Mouse (Mus musculus) CH12.LX (cell line): ENCODE data around the gene 5830473C10Rik. TPM values are rescaled to one million over a fixed set of nuclear protein-coding genes. Genes with fewer than 3 reads are reported as not detected.

Experiments
- DNase-seq: peaks from one replicate; pipeline ENCODE4 v3.0.0-alpha.2; 2013; ENCODE audit errors: extremely low read depth
- H3K27ac ChIP-seq: 2 replicates; pipeline ENCODE4 v1.5.1; 2012; ENCODE audit warnings: low read depth, mild to moderate bottlenecking, control low read depth, moderate library complexity; ENCODE audit not compliant: insufficient read depth
- H3K27me3 ChIP-seq: replicated peaks from 2 replicates; pipeline ENCODE3; 2012; ENCODE audit warnings: inconsistent platforms
- H3K36me3 ChIP-seq, 2 experiments: replicated peaks in 1 of 2; 2 replicates each; pipeline versions ENCODE3 to v1.6.1; 2012; ENCODE audit warnings: inconsistent platforms in 1 of 2, low read length in 1 of 2, mild to moderate bottlenecking in 1 of 2, mixed read lengths in 1 of 2, moderate library complexity in 1 of 2; ENCODE audit not compliant: control insufficient read depth in 1 of 2, insufficient read depth in 1 of 2
- H3K4me1 ChIP-seq, 2 experiments: 2 replicates each; pipeline ENCODE4 v1.6.1; 2012; ENCODE audit warnings: inconsistent platforms in 1 of 2, moderate library complexity in 1 of 2; ENCODE audit not compliant: insufficient read depth in 2 of 2, control insufficient read depth in 1 of 2
- H3K4me2 ChIP-seq: 2 replicates; pipeline ENCODE4 v1.6.1; 2012; ENCODE audit warnings: low read depth, mild to moderate bottlenecking, control low read depth; ENCODE audit not compliant: poor library complexity, insufficient read depth, severe bottlenecking
- H3K4me3 ChIP-seq, 3 experiments: fragments of 150-350 bp in 1 of 3; sonication (generic) in 1 of 3; replicated peaks in 1 of 3; 2 replicates each; pipeline versions ENCODE3 to v1.5.1; 2011 to 2012; ENCODE audit warnings: low read depth in 2 of 3, low read length in 2 of 3, mild to moderate bottlenecking in 2 of 3, moderate library complexity in 2 of 3, control low read depth in 1 of 3, improper control_type of control experiment in 1 of 3, inconsistent platforms in 1 of 3, mixed read lengths in 1 of 3; ENCODE audit not compliant: poor library complexity in 1 of 3
- H3K79me2 ChIP-seq: replicated peaks from 2 replicates; pipeline ENCODE4 v1.6.1; 2012; ENCODE audit warnings: mild to moderate bottlenecking, moderate library complexity; ENCODE audit not compliant: control insufficient read depth, poor library complexity, insufficient read depth, severe bottlenecking; ENCODE audit errors: extremely low read depth
- H3K9ac ChIP-seq: 2 replicates; pipeline ENCODE4 v1.6.1; 2012; ENCODE audit warnings: low read depth, mild to moderate bottlenecking, control low read depth, moderate library complexity; ENCODE audit not compliant: insufficient read depth
- H3K9me3 ChIP-seq: replicated peaks from 2 replicates; pipeline ENCODE3; 2012; ENCODE audit warnings: low read length, inconsistent platforms, mixed read lengths
- BHLHE40 ChIP-seq: IDR thresholded peaks from 2 replicates; pipeline ENCODE4 v1.6.1; 2011; ENCODE audit warnings: mild to moderate bottlenecking, low read depth, low read length, improper control_type of control experiment
- CHD1 ChIP-seq: IDR thresholded peaks from 2 replicates; pipeline ENCODE4 v1.6.1; 2012; ENCODE audit warnings: low read depth, low read length, improper control_type of control experiment, inconsistent platforms
- CHD2 ChIP-seq: IDR thresholded peaks from 2 replicates; pipeline ENCODE4 v1.6.1; 2011; ENCODE audit warnings: low read length, improper control_type of control experiment
- CTCF ChIP-seq, 2 experiments: IDR thresholded peaks in 1 of 2; conservative IDR thresholded peaks in 1 of 2; 2 replicates each; pipeline ENCODE4 v1.5.1; 2011 to 2012; ENCODE audit warnings: low read depth in 2 of 2, low read length in 2 of 2, improper control_type of control experiment in 1 of 2, inconsistent platforms in 1 of 2, mild to moderate bottlenecking in 1 of 2, moderate library complexity in 1 of 2
- E2F4 ChIP-seq: IDR thresholded peaks from 2 replicates; pipeline ENCODE4 v1.6.1; 2011; ENCODE audit warnings: low read depth, low read length, improper control_type of control experiment; ENCODE audit not compliant: insufficient replicate concordance
- ELF1 ChIP-seq: IDR thresholded peaks from 2 replicates; pipeline ENCODE4 v1.6.1; 2014; ENCODE audit warnings: low read depth, mild to moderate bottlenecking, inconsistent platforms, low read length, improper control_type of control experiment
- EP300 ChIP-seq: IDR thresholded peaks from 2 replicates; pipeline ENCODE4 v1.6.1; 2011; ENCODE audit warnings: low read length, improper control_type of control experiment
- HCFC1 ChIP-seq: IDR thresholded peaks from 2 replicates; pipeline ENCODE4 v1.6.1; 2012; ENCODE audit warnings: low read depth, mild to moderate bottlenecking, inconsistent platforms, low read length, improper control_type of control experiment
- MAFK ChIP-seq: IDR thresholded peaks from 2 replicates; pipeline ENCODE4 v1.6.1; 2011; ENCODE audit warnings: low read length, improper control_type of control experiment; ENCODE audit not compliant: insufficient replicate concordance
- MAZ ChIP-seq: IDR thresholded peaks from 2 replicates; pipeline ENCODE4 v1.6.1; 2012; ENCODE audit warnings: low read depth, mild to moderate bottlenecking, inconsistent platforms, low read length, improper control_type of control experiment, moderate library complexity
- PAX5 ChIP-seq: IDR thresholded peaks from 2 replicates; pipeline ENCODE4 v1.6.1; 2012; ENCODE audit warnings: low read length, inconsistent platforms, mixed read lengths
- RAD21 ChIP-seq: IDR thresholded peaks from 2 replicates; pipeline ENCODE4 v1.6.1; 2011; ENCODE audit warnings: low read depth, mild to moderate bottlenecking, low read length, improper control_type of control experiment, moderate library complexity
- SMC3 ChIP-seq: IDR thresholded peaks from 2 replicates; pipeline ENCODE4 v1.6.1; 2011; ENCODE audit warnings: low read depth, low read length, improper control_type of control experiment
- TBP ChIP-seq: conservative IDR thresholded peaks from 2 replicates; pipeline ENCODE4 v1.6.1; 2011; ENCODE audit warnings: low read depth, low read length, improper control_type of control experiment
- USF1 ChIP-seq: IDR thresholded peaks from 2 replicates; pipeline ENCODE4 v1.6.1; 2014; ENCODE audit warnings: low read depth, mild to moderate bottlenecking, inconsistent platforms, low read length, improper control_type of control experiment
- USF2 ChIP-seq: conservative IDR thresholded peaks from 2 replicates; pipeline ENCODE4 v1.6.1; 2011; ENCODE audit warnings: low read depth, low read length, improper control_type of control experiment
- ZKSCAN1 ChIP-seq: IDR thresholded peaks from 2 replicates; pipeline ENCODE4 v1.6.1; 2012; ENCODE audit warnings: low read depth, inconsistent platforms, low read length, improper control_type of control experiment, borderline replicate concordance
- ZNF384 ChIP-seq: IDR thresholded peaks from 2 replicates; pipeline ENCODE4 v1.6.1; 2012; ENCODE audit warnings: low read depth, low read length, improper control_type of control experiment, inconsistent platforms
- dilution Hi-C: fragments of 300-500 bp; cut with MboI; formaldehyde crosslinking; loops from 2 replicates; pipeline ENCODE4 v1.14.3; 2020; ENCODE audit warnings: low sequenced_read_pairs; ENCODE audit not compliant: extremely low pct_unique_long_range_greater_than_20kb, extremely low pct_ligation_motif_present
- in situ Hi-C: fragments of 300-500 bp; cut with MboI; formaldehyde crosslinking; loops from 3 replicates; pipeline ENCODE4 v1.14.3; 2019; ENCODE audit warnings: low sequenced_read_pairs, low pct_ligation_motif_present, low pct_unique_long_range_greater_than_20kb, mixed read lengths
- polyA plus RNA-seq: library from polyadenylated mRNA; unstranded; fragments of >175 nt; gene quantifications from 2 replicates; pipeline ENCODE4 v1.2.1, GENCODE M21; 2012; ENCODE audit warnings: low read depth; ENCODE audit not compliant: insufficient read length
- total RNA-seq, 2 experiments: library from RNA; depleted of rRNA; stranded (reverse); fragments of 300-350 nt in 1 of 2; fragments of >200 nt in 1 of 2; gene quantifications; 2 replicates each; pipeline ENCODE4 v1.2.3; 2012 to 2014

5830473C10Rik gene
- total and polyA plus RNA-seq, 3 experiments: 0.83 to 3.8 (median 2.0) TPM

DNA sequence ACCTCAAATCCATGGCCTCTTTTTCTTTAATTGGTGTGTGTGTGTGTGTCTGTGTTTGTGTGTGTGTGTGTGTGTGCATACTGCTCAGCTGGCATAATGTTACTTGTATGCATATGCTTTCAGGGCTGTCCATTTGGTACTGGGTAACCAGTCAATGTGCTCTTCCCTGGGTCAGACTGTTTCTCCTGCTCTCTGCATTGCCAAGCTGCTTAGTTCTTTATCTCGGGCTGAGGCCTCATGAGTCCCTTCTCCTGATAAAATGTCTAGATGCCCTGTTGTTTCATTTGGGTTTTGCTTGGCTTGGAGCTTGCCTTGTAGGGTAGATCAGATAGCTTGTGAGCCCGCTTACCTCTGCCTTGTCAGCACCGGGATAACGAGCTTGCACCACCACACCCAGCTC, 2.0 kb downstream of the 5830473C10Rik start:
- H3K79me2 ChIP-seq: no peaks in the 10 kb centered on the region
- no peak overlapping the region for H3K4me2 ChIP-seq
- no peak overlapping the region for H3K27ac ChIP-seq
- H3K36me3 ChIP-seq: no peaks in the 10 kb centered on the region
- H3K27me3 ChIP-seq: no peaks in the 10 kb centered on the region
- no peak overlapping the region for H3K9ac ChIP-seq
- no peak for DNase-seq
- H3K4me3 ChIP-seq: no peak overlapping the region
- H3K4me1 ChIP-seq: 0 out of 4 replicates have a peak, but pooled peaks cover 0 to 6% of the 10 kb centered on the region in 2 experiments
- dilution Hi-C loops (no loop called here), in situ Hi-C loops (no loop called here)
- H3K9me3 ChIP-seq: no peaks in the 10 kb centered on the region
- no peak for TF ChIP-seq EP300
- no peak for TF ChIP-seq ZKSCAN1
- TF ChIP-seq CHD1: no peak
- TF ChIP-seq MAFK: no peak
- TF ChIP-seq RAD21: no peak
- no peak for TF ChIP-seq TBP
- no peak for TF ChIP-seq USF1
- TF ChIP-seq ZNF384: no peak
- no peak for TF ChIP-seq MAZ
- no peak for TF ChIP-seq ELF1
- no peak for TF ChIP-seq USF2
- no peak for TF ChIP-seq HCFC1
- no peak for TF ChIP-seq CTCF (conservative IDR thresholded peaks at IDR 0.05 in 1 of 2, IDR thresholded peaks at IDR 0.05 in 1 of 2; ENCODE audit: low read depth in 2 of 2, low read length in 2 of 2)
- TF ChIP-seq SMC3: no peak
- no peak for TF ChIP-seq PAX5
- TF ChIP-seq E2F4: no peak
- no peak for TF ChIP-seq BHLHE40

DNA sequence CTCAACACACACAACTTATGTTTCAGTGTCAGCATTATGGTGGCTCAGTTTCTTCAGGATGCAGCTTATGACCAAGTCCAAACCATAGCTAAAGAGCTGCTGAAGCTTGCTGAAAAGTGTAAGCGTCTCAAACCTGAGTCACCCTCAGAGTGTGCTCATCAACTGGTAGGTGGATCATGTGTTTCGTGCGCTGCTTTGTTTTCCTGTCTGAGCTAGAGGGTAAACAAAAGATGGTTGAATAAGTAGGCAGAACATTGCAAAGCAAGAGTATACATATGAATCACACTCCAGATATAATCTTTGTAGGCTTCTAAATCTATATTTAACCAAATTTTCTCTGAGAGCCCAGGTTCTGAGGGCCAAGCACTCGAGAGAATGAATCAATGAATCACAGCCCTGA, 3.3 kb downstream of the 5830473C10Rik start:
- Histone ChIP-seq H3K79me2 (no peaks in the 10 kb centered on the region), H3K36me3 (no peaks in the 10 kb centered on the region), H3K4me1 (0 out of 4 replicates have a peak, but pooled peaks cover 0 to 6% of the 10 kb centered on the region in 2 experiments), H3K9ac (no peak overlapping the region), H3K9me3 (no peaks in the 10 kb centered on the region), H3K4me3 (no peak overlapping the region), H3K4me2 (no peak overlapping the region), H3K27me3 (no peaks in the 10 kb centered on the region), H3K27ac (no peak overlapping the region)
- TF ChIP-seq MAFK (no peak), HCFC1 (no peak), CHD2 (no peak), TBP (no peak), RAD21 (no peak), ZKSCAN1 (no peak)
- no peak for DNase-seq
- dilution Hi-C loops: no loop called here
- in situ Hi-C loops: no loop called here
